Mouse (Mus musculus) testis, postnatal 10 days (tissue): ENCODE measurements at regions not wholly inside any gene's neighbourhood (a gene's known extent, or its start where the extent isn't known, plus 50 kb on each side); places are given as distances from the start of the nearest gene placed in this dataset.

ENCODE experiments used
- DNase-seq: peaks from one replicate; pipeline ENCODE4 v3.0.0; 2021; ENCODE audit warnings: low spot score

DNA sequence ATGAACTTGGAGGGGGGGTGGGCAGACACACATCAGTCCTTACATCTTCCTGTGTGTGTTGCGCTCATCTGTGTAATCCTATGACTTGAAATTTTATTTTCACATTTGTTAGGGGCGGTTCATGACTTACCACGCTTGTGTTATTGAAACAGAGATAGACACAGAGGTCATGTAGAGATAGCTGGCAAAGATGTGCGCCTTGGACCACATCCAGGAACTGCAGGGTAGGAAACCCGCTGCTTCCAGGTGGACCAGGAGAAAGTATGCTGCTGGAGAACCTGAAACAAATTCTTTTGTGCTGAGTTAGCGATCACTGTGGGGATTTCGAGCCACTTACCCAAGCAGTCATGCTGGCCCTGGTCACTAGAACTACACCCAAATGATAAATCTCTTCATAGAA lies 89.1 kb downstream of the Kcnj2 start:
- no peak for DNase-seq

DNA sequence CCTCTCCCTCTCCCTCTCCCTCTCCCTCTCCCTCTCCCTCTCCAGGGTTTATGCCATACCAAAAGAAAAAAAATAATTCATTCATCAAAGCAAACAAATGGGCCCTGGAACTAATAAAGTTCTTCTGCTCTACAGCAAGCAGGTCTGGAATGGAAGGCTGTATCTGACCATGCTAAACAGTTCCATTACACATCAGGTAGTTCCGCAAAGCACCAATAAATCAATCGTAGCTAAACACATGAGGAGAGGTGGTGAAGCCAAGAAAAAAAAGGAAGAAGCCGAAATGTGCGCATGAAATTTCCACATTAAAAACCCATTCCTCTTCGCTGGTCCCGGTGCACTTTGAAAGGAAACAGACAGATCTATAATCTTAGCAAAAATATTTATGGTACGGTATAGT lies 89.8 kb downstream of the Kcnj2 start:
- no peak for DNase-seq

DNA sequence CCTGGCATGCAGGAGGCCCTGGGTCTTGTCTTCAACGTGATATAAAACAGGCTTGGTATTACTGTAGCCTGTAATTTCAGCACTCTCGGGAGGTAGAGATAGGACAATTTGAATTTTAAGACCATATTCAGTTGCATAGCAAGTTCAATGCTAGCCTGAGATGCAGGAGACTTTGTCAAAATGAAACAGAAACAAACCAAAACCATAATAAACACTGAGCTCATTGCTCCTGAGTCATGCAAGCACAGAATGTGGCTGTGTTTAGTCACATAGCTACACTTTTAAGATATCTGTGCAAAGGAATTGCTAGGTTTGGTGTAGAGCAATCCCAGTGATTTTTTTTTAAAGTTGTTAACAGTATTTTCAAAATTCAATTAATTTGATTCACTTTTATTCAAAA lies 93.3 kb downstream of the Kcnj2 start:
- no peak for DNase-seq

DNA sequence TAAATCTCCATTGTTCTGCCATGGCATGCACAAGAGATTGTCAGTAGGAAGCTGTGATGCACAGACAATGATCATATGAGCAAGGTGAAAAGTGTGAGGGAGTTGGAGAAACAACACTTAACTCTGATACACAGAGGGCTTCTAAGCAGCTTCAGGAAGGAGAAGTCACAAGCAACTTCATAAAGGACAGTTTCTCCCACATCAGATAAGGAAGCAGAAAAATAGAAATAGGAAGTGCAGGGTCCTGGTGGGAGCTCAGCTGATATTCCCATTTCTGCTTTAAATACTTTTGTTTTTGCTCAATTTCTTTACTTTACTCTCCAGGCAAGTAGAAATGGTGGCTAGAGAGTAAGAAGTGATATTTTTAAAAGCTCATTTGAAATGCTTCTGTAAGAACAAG lies 98.9 kb downstream of the Kcnj2 start:
- DNase-seq: no peak

DNA sequence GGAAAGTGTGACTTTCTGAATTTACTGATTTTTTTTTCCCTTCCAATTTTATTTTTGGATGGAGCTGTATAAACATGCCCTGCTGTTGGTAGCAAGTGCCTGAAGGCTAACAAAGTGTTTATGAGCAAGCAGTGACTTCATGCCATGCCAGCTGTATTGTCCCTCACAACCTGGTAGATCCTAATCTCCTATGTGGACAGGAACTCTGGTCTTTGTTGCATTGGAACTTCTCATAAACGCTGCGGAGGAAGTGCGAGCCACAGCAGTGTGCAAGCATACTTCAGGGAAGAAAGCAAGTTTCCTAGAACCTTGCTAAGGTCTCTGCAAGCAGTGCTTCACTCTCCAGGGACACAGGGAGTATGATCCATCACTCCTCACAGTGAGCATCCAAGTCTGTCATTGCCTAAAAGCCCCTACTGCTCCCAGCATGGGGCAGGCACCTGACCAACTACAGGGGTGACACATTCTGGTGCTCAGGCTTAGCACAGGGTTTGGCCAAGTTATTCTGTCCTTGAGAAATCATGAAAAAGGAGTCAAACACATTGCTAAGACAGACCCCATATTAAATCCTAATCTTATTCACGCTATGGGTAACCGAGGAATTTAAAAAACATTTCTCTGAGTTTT lies 104.3 kb downstream of the Kcnj2 start:
- no peak for DNase-seq

DNA sequence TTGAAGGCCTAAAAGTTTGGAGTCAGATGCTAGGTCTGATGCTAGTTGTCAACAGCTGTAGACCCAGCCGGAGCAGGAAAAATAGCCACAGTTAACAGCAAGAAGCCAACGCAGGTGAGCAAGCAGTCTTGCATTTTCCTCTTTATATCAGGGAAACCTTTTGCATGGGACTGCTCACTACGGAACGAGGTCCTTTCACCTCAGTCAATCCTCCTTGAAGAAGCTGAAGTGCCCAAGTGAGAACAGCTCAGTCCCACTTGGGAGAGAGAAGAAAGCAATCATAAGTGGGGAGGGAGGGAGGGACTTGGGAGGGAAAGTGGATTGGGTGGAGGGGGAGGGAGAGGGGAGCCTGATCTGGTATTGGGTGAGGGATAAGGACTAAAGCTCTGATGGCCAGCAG lies 107.6 kb downstream of the Kcnj2 start:
- no peak for DNase-seq

DNA sequence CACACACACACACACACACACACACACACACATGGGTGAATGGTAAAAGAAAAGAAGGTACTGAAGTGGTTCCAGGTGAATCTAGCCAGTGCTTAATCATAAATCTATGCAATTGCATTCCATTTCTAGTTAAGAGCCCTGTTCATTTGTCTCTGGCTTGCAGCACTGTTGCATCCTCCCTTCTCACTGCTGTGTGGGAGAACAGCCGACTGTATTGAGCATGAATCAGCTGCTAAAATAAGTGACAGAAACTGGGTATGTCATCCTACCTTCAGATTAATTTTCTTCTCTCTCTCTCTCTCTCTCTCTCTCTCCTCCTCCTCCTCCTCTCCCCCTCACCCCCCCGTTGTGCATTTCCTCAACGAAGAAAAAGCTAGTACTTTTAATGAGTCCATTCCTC lies 109.6 kb downstream of the Kcnj2 start:
- no peak for DNase-seq

DNA sequence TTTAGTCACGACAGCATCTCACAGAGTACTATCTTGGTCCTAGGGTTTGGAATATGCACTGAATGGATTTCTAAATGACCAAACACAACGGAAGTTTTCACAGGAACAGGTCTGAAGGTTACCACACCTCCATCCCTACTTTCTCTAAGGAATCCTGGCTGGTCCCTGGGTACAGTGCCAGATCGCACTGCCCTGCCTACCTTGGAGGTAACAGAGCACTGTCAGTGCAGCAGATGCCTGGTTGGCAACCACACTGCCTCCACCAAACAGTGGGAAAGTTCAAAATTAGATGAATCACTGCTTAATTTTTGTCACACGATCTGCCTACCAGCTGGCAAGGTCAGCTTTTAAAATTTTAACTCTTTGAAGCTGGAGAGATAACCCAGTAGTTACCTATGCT lies 111.6 kb downstream of the Kcnj2 start:
- no peak for DNase-seq

DNA sequence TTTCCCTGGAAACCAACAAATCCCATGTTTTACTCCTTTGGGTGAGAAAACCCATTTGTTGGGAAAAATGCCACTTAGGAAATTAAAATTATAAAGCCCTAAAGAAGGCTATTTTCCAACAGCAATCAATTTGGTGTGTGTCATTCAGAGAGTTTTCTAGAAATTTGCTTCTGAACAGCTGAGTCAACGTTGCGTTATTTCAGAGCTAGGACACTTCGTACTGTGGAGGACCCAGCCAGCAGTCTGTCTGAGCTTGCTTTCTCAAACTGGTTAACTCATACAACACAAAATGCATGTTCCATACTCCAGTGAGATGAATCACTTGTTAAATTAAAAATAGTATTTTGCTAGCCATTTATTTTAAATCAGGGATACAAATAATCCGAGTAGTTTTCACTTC lies 131.5 kb downstream of the Kcnj2 start:
- DNase-seq: no peak

DNA sequence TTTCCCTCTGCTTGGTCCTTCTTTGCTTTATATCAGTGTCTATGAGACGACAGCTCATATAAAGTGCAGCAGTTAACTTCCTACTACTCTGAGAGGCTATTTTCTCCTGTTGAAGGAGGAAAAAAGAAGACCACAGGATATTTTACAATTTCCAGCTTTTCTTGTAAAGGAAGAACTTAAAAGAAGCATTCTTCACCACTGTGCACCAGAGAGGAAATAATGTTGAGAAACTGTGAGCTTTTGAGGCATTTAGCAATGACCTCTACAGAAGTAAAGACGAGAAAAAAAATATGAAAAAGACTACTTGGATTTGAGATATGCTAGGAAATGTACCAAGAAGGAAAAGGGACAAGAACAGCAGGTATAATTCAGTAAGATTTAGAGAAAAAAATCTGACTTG lies 134.5 kb downstream of the Kcnj2 start:
- DNase-seq: no peak

DNA sequence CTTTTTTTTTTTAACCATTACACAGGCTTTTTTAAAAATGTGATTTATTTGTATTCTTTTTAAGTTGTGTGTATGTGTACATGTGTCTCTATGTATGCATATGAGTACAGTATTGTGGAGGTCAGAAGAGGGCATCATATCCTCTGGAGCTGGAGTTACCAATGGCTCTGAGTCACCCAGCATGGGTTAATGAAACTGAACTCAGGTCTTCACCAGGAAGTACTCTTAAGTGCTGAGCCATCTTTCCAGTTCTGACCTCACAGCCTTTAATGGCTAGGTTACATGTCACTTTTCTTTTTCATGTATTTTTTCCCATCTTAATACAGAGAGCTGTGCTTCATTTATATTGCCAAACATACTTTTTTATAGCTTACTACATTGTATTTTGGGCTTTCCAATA lies 136.8 kb downstream of the Kcnj2 start:
- DNase-seq: no peak

DNA sequence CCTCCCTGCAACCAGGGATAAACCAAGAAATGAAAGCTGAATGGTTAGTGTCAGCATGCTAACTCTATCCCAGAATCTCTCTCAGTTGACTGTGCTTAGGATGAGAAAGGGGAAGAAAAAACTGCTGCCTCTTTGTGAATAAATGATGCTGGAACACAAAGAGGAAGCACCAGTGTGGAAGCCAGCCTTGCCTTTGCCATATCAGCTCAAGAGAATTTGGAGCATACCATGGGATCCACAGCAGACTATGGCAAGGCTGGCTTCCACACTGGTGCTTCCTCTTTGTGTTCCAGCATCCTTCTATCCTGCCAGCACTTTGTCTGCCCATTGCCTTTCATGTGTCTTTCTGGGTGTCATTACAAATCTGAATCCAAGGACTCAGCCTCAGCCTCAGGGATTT lies 144.6 kb downstream of the Kcnj2 start:
- no peak for DNase-seq

DNA sequence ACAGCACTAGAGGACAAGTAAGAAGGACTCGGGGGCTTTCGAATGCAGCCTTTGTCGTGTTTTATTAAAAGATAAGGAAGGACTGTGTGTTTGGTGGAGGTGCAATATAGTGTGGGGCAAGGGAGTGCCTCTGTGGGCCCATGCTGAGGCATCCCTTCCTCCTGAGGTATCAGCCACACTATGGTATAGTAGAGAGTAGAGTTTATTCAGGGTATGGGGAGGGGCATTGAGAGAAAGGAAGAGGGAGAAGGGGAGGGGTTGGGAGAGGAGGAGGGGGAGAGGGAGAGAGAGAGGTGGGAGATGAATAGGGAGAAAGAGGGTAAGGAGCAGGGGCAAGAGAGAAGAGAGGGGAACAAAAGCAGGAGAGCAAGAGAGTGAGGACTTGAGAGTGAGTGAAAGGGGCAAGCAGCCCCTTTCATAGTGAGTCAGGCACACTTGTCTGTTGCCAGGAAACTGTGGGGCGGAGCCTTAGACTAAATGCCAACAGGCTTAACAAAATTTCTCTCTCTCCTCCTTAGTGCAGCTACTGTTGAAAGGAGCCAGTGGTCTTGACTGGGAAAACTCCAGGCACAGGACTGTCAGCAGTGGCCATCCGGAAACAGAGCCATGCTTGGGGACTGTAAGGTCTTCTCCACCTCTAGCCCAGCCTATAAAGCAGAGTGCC lies 146.2 kb downstream of the Kcnj2 start:
- no peak for DNase-seq

DNA sequence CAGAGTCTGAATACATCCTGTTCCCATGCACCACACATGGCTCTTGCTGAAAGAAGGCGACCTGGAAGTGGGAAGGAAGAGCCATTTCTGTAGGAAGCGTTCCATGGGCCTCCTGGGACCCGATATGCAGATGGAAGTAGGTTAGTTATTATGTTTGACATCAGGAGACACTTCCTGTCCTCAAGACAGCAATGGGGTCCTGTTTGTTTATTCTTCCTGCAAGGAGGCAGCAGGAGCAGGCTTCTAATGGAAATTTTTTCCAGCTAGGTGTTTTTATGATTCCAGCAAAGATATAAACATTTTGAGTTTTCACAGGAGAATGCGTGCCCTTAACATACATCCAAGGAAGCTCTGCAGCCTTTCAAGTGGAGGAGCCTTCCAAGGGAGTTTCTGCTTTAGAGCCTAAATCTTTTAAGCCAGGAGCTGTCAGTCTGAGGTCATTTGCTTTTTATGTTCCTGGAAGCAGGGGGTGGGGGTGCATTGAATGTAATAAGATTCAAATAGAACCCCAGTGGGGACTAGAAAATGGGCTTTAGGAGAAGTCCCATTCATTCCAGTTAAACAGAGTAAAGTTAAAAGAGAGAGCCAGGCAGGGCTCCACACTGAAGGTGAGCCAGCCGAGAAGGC lies 146.9 kb downstream of the Kcnj2 start:
- no peak for DNase-seq

DNA sequence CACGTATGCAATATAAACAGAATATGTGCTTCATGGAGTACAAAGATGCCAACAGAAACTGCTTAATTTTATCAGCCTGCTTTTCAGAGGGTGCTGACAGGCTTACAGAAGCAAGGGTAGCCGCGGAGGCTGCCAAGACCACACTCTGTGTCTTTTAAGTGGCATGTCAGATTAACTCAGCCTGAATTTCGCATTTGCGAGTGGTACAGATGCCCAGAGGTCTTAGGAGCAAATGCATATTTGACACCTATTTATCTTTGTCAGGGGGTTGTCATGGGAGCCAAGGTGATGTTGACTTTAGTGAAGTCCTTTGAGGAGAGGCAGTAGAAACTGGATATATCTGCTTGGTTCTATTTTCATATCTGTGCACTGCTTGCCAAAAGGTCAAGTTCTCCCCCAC lies 149.0 kb downstream of the Kcnj2 start:
- no peak for DNase-seq

DNA sequence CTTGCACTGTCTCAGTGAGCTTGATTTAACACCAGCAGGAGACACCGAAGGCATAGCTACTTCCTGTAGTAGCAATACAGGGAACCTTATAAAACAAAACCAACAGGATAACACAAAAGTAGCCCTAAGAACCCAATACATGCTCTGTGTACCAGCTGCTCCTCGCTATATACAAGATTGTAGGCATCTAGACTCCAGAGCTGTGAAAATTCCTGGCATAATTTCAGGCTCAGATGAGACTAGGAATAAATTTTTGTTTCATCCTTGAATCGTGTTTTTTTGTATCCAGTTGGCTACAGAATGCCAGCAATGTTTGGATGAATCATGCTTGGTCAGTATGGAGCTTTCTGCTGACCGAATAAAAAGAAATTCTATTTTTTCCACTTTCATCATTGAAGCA lies 157.9 kb downstream of the Kcnj2 start:
- no peak for DNase-seq

DNA sequence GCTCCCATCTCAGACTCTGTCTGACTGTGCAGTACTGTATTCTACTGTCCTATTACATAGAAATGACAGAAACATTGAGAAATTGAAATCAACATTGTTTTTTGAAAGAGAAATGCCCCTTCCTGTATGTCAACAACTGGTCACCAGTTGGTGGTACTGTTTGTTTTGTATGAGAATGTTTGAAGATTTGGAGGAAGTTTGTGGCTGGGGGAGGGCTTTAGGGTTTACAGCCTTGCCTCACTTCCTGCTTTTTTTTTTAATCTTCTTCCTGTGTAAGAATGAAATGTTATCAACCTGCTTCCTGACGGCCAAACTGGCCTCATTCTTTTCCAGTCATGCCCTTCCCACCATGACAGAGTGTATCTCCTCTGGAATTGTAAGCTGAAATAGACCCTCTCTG lies 161.3 kb downstream of the Kcnj2 start:
- DNase-seq: no peak

DNA sequence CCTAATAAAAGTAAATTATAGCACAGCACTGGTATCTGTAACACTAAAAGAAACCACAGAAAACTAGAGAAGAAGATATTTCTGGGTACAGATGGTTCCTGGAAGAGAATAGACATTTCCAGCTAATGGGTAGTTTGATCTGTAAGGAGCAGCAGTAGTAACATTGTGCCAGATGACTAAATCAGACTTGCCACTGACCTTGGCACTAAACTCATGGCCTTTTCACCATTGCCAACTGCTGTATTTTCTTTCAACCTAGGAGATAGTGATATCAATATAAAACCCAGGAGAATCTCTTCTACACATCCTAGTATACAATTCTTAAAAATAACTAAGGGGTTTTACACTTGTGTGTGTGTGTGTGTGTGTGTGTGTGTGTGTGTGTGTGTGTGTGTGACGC lies 170.8 kb downstream of the Kcnj2 start:
- no peak for DNase-seq

DNA sequence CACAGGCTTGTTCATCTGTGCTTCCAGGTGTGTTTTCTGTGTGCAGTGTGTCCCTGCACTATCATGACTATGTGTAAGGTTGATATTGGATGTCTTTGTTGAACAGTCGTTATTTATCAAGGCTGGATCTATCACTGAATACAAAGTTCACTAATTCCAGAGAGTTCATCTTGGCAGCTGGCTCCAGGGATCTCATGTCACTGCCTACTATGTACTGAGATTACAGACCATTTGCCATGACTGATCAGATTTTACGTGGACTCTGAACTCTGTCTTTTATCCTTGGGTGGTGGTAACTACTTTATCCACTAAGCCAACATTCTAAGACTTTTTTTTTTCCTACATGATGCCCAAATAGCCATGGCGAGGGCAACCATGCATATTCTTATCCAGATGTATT lies 173.8 kb downstream of the Kcnj2 start:
- DNase-seq: no peak

DNA sequence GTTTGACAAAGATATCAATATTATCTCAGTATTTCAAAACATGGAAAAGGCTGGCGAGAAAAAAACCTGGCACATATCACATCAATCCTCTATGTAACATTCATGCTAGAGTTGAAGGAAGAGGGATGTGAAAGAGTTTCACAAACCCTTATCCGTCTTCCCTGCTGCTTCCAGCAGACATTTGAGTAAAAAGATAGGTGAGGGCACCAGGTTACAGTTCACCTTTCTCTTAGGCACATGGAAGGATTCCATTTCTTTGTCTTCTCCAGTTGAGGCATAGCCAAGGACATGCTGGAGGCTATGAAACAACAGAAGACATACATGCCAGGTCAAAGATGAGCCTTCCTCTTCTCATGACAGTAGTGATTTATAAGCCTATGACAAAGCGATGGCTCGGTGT lies 186.3 kb downstream of the Kcnj2 start:
- DNase-seq: no peak

DNA sequence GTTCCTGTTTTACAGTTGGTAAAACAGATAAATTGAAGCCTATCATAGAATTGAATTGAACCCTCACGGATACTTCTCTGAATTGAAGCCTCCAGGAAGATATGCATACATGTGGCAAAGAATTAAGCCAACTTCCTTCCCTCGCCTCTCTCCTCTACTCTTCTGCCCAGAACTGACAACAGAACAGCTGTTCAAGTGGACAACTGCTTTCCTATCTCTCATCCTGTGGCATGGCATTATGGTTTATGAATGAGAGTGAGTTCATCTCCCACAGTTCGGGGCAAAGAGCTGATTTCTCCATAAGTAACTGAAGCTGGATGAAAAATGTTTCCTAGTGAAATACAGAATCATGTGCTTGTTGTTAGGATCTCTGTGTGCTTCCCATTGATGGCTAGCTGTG lies 190.6 kb downstream of the Kcnj2 start:
- DNase-seq: no peak

DNA sequence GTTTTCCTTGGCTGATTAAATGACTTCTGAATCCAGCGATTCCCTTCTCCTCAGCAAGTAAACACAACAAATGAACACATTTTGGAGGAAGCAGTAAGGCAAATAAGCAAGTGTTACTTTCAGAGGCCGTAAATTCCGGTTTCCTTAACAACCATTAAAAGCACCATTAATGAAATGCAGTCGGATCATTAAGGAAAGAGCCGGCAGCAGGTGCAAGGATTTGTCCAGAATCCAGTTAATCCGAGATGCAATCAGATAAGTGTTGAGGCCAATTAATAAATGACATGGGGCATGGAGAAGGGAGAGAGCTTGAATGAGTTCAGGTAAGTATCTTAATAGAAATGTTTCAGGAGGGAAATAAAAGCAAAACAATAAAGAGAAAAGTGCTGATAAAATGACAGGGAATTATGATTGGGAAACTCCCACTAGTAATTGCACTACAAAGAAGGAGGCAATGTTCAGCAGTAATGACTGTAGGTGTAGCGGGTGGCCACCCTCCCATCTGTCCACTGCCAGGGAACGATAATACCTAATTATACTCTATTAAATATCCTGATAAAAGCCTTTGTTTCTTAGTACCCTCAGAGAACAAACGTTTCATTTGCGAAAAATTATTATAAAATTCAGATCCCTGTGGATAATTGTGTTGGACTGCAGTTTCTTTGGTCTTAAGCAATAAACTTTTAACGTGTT lies 194.9 kb downstream of the Kcnj2 start:
- DNase-seq: no peak

DNA sequence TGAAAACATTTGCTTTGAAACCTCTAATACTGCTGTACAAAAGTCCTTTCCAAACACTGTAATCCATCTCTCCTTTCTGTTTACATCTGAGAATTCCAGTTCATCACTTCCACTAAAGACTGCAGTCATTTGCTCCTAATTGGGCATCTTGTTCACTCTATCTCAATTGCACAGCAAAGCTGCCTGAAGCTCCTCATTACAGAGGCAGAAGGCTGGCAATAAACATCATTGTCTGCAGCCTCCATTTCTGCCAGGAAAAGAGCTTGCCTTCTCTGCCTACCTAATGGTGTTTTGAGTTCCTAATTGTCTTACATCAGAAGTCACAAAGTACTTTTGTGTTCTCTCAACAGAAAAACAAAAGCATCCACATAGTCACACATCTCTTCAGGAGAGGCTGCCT lies 207.7 kb downstream of the Kcnj2 start:
- no peak for DNase-seq
